Mouse (Mus musculus): ENCODE data around the gene Clec14a.

DNA sequence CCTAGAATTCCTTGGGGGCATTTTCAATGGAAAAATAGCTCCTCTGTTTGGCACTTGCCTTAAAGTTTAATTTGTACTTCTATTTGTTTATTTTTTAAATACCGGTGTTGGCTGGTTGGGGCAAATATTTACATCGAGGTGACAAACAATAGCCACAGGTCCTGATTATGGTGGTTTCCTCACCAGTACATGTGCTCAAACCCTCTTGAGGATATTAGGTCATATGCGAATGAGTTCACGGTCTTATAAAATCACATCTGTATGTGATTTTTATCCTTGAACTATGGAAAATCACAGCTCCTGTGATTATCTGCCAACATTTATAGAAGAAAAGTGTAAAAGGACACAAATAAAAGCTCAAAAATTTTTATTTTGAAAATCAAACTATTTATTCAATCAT lies 415 bp upstream of the Clec14a start:
- TF ChIP-seq POLR2A (IDR thresholded peaks at IDR 0.05; ENCODE audit: borderline replicate concordance, extremely low read depth, low read depth, low read length) (no peak), CTCF (IDR thresholded peaks at IDR 0.05; ENCODE audit: insufficient read depth, low read length) (no peak)

All from lung, adult 2 months (tissue).